In the genomic region with DNA sequence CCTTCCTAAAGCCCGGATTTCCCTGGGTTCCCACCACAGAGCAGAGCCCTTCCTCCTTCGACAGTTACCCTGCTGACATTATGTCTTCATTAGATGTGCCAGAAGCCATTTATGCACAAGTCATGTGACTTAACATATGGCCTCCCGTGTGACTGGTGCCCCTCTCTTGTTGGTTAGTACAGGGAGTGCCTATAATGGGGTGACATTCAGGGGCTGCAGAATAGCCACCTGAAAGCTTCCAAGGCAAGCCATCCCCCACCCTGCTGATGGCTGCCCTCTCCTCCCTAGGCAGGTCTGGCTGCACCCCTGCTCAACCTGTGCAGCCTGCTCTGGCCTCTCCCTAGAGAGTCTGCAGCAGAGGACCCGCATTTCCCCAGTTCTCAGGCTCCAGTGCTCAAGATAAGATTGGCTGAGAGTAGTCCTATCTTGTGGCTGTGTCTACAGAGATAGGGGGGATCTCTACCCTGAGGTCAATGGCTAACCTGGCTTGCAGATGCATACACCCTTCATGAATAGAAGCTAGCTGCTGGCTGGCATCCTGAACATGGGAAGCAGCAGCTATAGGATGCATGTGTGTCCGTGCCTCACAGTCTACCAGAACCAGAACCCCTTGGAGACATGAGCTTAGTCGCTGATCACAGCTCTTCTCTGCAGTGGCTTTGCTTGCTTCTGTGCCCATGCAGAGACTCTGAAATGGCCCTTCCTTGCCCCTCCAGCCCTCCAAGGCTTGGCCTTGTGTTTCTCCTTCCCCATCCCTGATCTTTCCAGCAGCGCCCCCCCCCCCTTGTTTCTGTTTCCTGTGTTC, we compare ENCODE assay signal across 8 mouse cellular contexts. TPM values are rescaled to one million over a fixed set of nuclear protein-coding genes. Genes with fewer than 3 reads are reported as not detected.
DNase-seq lines count a peak whose midpoint lies in the region; ATAC-seq lines count a peak whose summit lies in the region.

No protein-coding gene starts in this region.

- peaks cover 79% of the 10 kb centered on the region for H3K4me1 ChIP-seq in megakaryocyte, embryonic 14.5 days
- H3K4me1 ChIP-seq in limb, embryonic 15.5 days, result peaks cover 67% of the 10 kb centered on the region
- peaks cover 73% of the 10 kb centered on the region for H3K4me1 ChIP-seq in stomach, embryonic 16.5 days (ENCODE audit: control insufficient read depth, insufficient read depth, low read length)

- H3K36me3 ChIP-seq in megakaryocyte, embryonic 14.5 days (replicated peaks; ENCODE audit: low read length), result peaks cover 48% of the 10 kb centered on the region
- no peaks in the 10 kb centered on the region for H3K36me3 ChIP-seq in limb, embryonic 15.5 days
- H3K36me3 ChIP-seq in stomach, embryonic 16.5 days (ENCODE audit: control insufficient read depth, insufficient read depth, low read length), result no peaks in the 10 kb centered on the region

- H3K27me3 ChIP-seq in megakaryocyte, embryonic 14.5 days (replicated peaks), result no peaks in the 10 kb centered on the region
- no peaks in the 10 kb centered on the region for H3K27me3 ChIP-seq in limb, embryonic 15.5 days
- H3K27me3 ChIP-seq in stomach, embryonic 16.5 days (ENCODE audit: control insufficient read depth, insufficient read depth, low read length), result no peaks in the 10 kb centered on the region

- no peak overlapping the region for H3K9ac ChIP-seq in limb, embryonic 15.5 days
- H3K9ac ChIP-seq in stomach, embryonic 16.5 days (ENCODE audit: low read length), result peak overlapping the region; percentile 89

- H3K4me2 ChIP-seq in limb, embryonic 15.5 days, result peak overlapping the region; percentile 93
- H3K4me2 ChIP-seq in stomach, embryonic 16.5 days (ENCODE audit: low read depth, low read length), result peak overlapping the region; percentile 88

- peak; percentile 39 to 44 for DNase-seq in cerebellum, adult 18-20 months
- no peak for DNase-seq in cerebellum, postnatal 14 days
- DNase-seq in gastrocnemius, adult 18-20 months (ENCODE audit: low spot score), result no peak
- DNase-seq in kidney, postnatal 25 days, result no peak

- ATAC-seq in megakaryocyte, adult 5-6 weeks (ENCODE audit: poor library complexity, severe bottlenecking), result no peak
- ATAC-seq in limb, embryonic 15.5 days (ENCODE audit: insufficient number of reproducible peaks, low FRiP score, low TSS enrichment, low read depth), result no peak
- no peak for ATAC-seq in stomach, embryonic 16.5 days (ENCODE audit: insufficient read depth, low FRiP score)

- H3K4me3 ChIP-seq in megakaryocyte, embryonic 14.5 days (replicated peaks), result peak overlapping the region; percentile 95
- peak overlapping the region; percentile 72 for H3K4me3 ChIP-seq in limb, embryonic 15.5 days
- peak overlapping the region; percentile 76 for H3K4me3 ChIP-seq in stomach, embryonic 16.5 days (replicated peaks; ENCODE audit: low read length)

- whole genome bisulfite sequencing in limb, embryonic 15.5 days, result 37% methylated on average over 7 of the region's 7 CpGs
- WGBS in stomach, embryonic 16.5 days, result 34% methylated on average over 7 of the region's 7 CpGs

- H3K9me3 ChIP-seq in megakaryocyte, embryonic 14.5 days, result no peaks in the 10 kb centered on the region
- H3K9me3 ChIP-seq in limb, embryonic 15.5 days, result no peaks in the 10 kb centered on the region
- H3K9me3 ChIP-seq in stomach, embryonic 16.5 days (replicated peaks; ENCODE audit: control insufficient read depth, low read length), result no peaks in the 10 kb centered on the region

- peak overlapping the region; percentile 87; the same call in 1 of the 2 replicates for H3K27ac ChIP-seq in limb, embryonic 15.5 days
- peak overlapping the region; percentile 94 for H3K27ac ChIP-seq in stomach, embryonic 16.5 days (ENCODE audit: low read length)

RNA-seq across cellular contexts. Expression of a gene that starts 1.3 kb away (rescaled TPM):
- 11.6 and 15.8 TPM in 2 replicates for polyA plus RNA-seq in megakaryocyte, embryonic 14.5 days (2012; ENCODE audit: insufficient read depth, low replicate concordance)
- total RNA-seq in megakaryocyte, adult 5-6 weeks (2015), result 3.0 and 3.3 TPM in 2 replicates
- total RNA-seq in megakaryocyte, adult 5-6 weeks (2017), result 1.8 and 2.6 TPM in 2 replicates
- polyA plus RNA-seq in limb, embryonic 15.5 days (2015; fragmentation: Nextera tagmentation; extraction: Ambion mirVana), result 15.0 and 15.9 TPM in 2 replicates
- 16.3 and 19.8 TPM in 2 replicates for polyA plus RNA-seq in stomach, embryonic 16.5 days (2015; fragmentation: Nextera tagmentation; extraction: Ambion mirVana)
- 1 to 10 TPM; 4.9 to 6.7 TPM for total RNA-seq in gastrocnemius, adult 18-20 months (2021)

RNA-seq across cellular contexts. Expression of a gene that starts 36.5 kb away (rescaled TPM):
- polyA plus RNA-seq in megakaryocyte, embryonic 14.5 days (2012; ENCODE audit: insufficient read depth, low replicate concordance), result not detected in 2 replicates
- 0.11 TPM in 1 of 2 replicates, not detected in the other for total RNA-seq in megakaryocyte, adult 5-6 weeks (2015)
- total RNA-seq in megakaryocyte, adult 5-6 weeks (2017), result not detected in 2 replicates
- 0.23 and 0.27 TPM in 2 replicates for polyA plus RNA-seq in limb, embryonic 15.5 days (2015; fragmentation: Nextera tagmentation; extraction: Ambion mirVana)
- polyA plus RNA-seq in stomach, embryonic 16.5 days (2015; fragmentation: Nextera tagmentation; extraction: Ambion mirVana), result 0.17 TPM in 1 of 2 replicates, not detected in the other
- total RNA-seq in gastrocnemius, adult 18-20 months (2021), result under 1 TPM; 0.27 to 0.31 TPM

RNA-seq across cellular contexts. Expression of a gene that starts 36.8 kb away (rescaled TPM):
- polyA plus RNA-seq in megakaryocyte, embryonic 14.5 days (2012; ENCODE audit: insufficient read depth, low replicate concordance), result 2.9 TPM in 1 of 2 replicates, not detected in the other
- total RNA-seq in megakaryocyte, adult 5-6 weeks (2015), result 1.3 and 3.4 TPM in 2 replicates
- 0.81 and 3.2 TPM in 2 replicates for total RNA-seq in megakaryocyte, adult 5-6 weeks (2017)
- 1.3 and 2.7 TPM in 2 replicates for polyA plus RNA-seq in limb, embryonic 15.5 days (2015; fragmentation: Nextera tagmentation; extraction: Ambion mirVana)
- polyA plus RNA-seq in stomach, embryonic 16.5 days (2015; fragmentation: Nextera tagmentation; extraction: Ambion mirVana), result 2.9 and 4.4 TPM in 2 replicates
- total RNA-seq in gastrocnemius, adult 18-20 months (2021), result 1 to 10 TPM; 1.9 to 3.0 TPM

Comparison
In these comparisons a context has a peak if more than half of its experiments do, and no peak if none do; other contexts are left out.
1. DNase-seq: peak in cerebellum, adult 18-20 months (2 of 2); none in cerebellum, postnatal 14 days (0 of 2), gastrocnemius, adult 18-20 months (single experiment) and kidney, postnatal 25 days (0 of 2).
2. Peak in every context shown above with its lines, with median percentiles within 50 percentile points of each other: H3K4me3 ChIP-seq.